Mouse (Mus musculus) heart, adult 2 months (tissue): Measurements from ENCODE around the gene Gm20388. TPM values are rescaled to one million over a fixed set of nuclear protein-coding genes. Genes with fewer than 3 reads are reported as not detected.
"Not testable (repeated sequence)": the region's sequence is repeated elsewhere in the genome, so short reads cannot be mapped to it uniquely, and the experiment has no call there.

Experiments
- DNase-seq, 2 experiments: peaks; one replicate each; pipeline ENCODE4 v3.0.0; 2021
- H3K27ac ChIP-seq: fragments of 200-600 bp; 2 replicates; pipeline ENCODE4 v1.8.1; 2022
- H3K27me3 ChIP-seq: fragments of 200-500 bp; 2 replicates; pipeline ENCODE4 v1.6.1; 2012; ENCODE audit warnings: mild to moderate bottlenecking, low read length, inconsistent platforms, mixed read lengths; ENCODE audit not compliant: control insufficient read depth, insufficient read depth
- H3K36me3 ChIP-seq: fragments of 200-500 bp; 2 replicates; pipeline ENCODE4 v1.6.1; 2012; ENCODE audit warnings: low read length, inconsistent platforms; ENCODE audit not compliant: control insufficient read depth, insufficient read depth
- H3K4me1 ChIP-seq: fragments of 200-500 bp; 2 replicates; pipeline ENCODE4 v1.6.1; 2011; ENCODE audit warnings: low read length; ENCODE audit not compliant: control insufficient read depth, insufficient read depth
- H3K4me3 ChIP-seq: fragments of 200-600 bp; 2 replicates; pipeline ENCODE4 v1.8.1; 2022
- H3K79me2 ChIP-seq: fragments of 200-500 bp; replicated peaks from 2 replicates; pipeline ENCODE4 v1.6.1; 2012; ENCODE audit warnings: mild to moderate bottlenecking, inconsistent platforms, low read length, moderate library complexity, mixed read lengths; ENCODE audit not compliant: control insufficient read depth, insufficient read depth
- H3K9ac ChIP-seq: fragments of 200-500 bp; 2 replicates; pipeline ENCODE4 v1.6.1; 2012; ENCODE audit warnings: low read depth, mild to moderate bottlenecking, control low read depth, inconsistent platforms, low read length, mixed read lengths
- CTCF ChIP-seq: fragments of 200-600 bp; IDR thresholded peaks from 2 replicates; pipeline ENCODE4 v1.8.1; 2022; ENCODE audit warnings: antibody characterized with exemption, mild to moderate bottlenecking, moderate library complexity
- EP300 ChIP-seq: fragments of 200-500 bp; IDR thresholded peaks from 2 replicates; pipeline ENCODE4 v1.6.1; 2011; ENCODE audit warnings: low read depth, low read length, control low read depth; ENCODE audit not compliant: insufficient read depth
- POLR2A ChIP-seq: fragments of 200-500 bp; IDR thresholded peaks from 2 replicates; pipeline ENCODE4 v1.6.1; 2011; ENCODE audit warnings: mild to moderate bottlenecking, low read depth, low read length, control low read depth; ENCODE audit not compliant: insufficient read depth
- WGBS: fragments of 180-500 bp; shearing (Covaris S2); methylation state at CpG from one replicate; pipeline ENCODE4 v1.1.7; 2018; 5-methylcytosine and 5-hydroxymethylcytosine counted together
- intact Hi-C: fragments of 180-260 bp; cut with DNase I; formaldehyde crosslinking; loops from one replicate; pipeline ENCODE4 v1.15.1; 2025
- polyA plus RNA-seq: library from polyadenylated mRNA; depleted of rRNA; stranded (reverse); fragments of >200 nt; gene quantifications from 2 replicates; pipeline ENCODE4 v1.2.3, GENCODE M21; 2012
- total RNA-seq, 2 experiments: library from RNA; stranded (reverse); gene quantifications; 2 replicates each; pipeline ENCODE4 v1.2.3; 2021

Gene Gm20388
- total and polyA plus RNA-seq, 3 experiments, result 1.8 to 32.3 TPM; not detected in 1

- H3K36me3 ChIP-seq, result no peaks in the 10 kb centered on the region
- H3K27ac ChIP-seq, result no peak overlapping the region; the same call in 1 of the 2 replicates
- 54% methylated on average over 6 of the region's 6 CpGs for WGBS
Measured at GRCm38 (mm10) chr8:123255170-123255569, 3344.5 kb downstream of the Gm20388 start.

GRCm38 (mm10) chr8:123257114-123257513 is 3346.5 kb downstream of the Gm20388 start:
- H3K9ac ChIP-seq, result no peak overlapping the region
- no peak for TF ChIP-seq POLR2A
- no peak for TF ChIP-seq EP300
- no peaks in the 10 kb centered on the region for H3K79me2 ChIP-seq
- no peak overlapping the region for H3K4me3 ChIP-seq
- DNase-seq, result no peak
- no peak overlapping the region for H3K27ac ChIP-seq
- WGBS, result 81% methylated on average over 3 of the region's 3 CpGs
- H3K27me3 ChIP-seq, result no peaks in the 10 kb centered on the region
- no peaks in the 10 kb centered on the region for H3K36me3 ChIP-seq
- H3K4me1 ChIP-seq, result peaks cover 3% of the 10 kb centered on the region
- intact Hi-C loops, result no loop called here

More at GRCm38 (mm10) chr8:123255170-123255569, 3344.5 kb downstream of the Gm20388 start:
- no peak for DNase-seq
- peak overlapping the region; percentile 85 for H3K4me3 ChIP-seq
- intact Hi-C loops, result loop anchor here (2.0 kb wide), 2 partner anchors 42 to 64 kb away; partner anchors contain the start of genes Chmp1a, Fanca and Spata33
- TF ChIP-seq CTCF (peak; percentile 22; the same call in 1 of the 2 replicates), POLR2A (no peak)
- no peaks in the 10 kb centered on the region for H3K27me3 ChIP-seq
- H3K4me1 ChIP-seq, result peaks cover 3% of the 10 kb centered on the region
- H3K79me2 ChIP-seq, result no peaks in the 10 kb centered on the region
- H3K9ac ChIP-seq, result peak overlapping the region; percentile 95

GRCm38 (mm10) chr8:123257593-123257992 is 3347.0 kb downstream of the Gm20388 start:
- DNase-seq, intact Hi-C loops, H3K27me3 ChIP-seq, H3K27ac ChIP-seq, H3K4me1 ChIP-seq, H3K4me3 ChIP-seq, H3K79me2 ChIP-seq, H3K9ac ChIP-seq, H3K36me3 ChIP-seq: not testable (repeated sequence)
- 88% methylated on average over 8 of the region's 8 CpGs for WGBS

GRCm38 (mm10) chr8:123267926-123268656 is 3357.4 kb downstream of the Gm20388 start:
- Histone ChIP-seq H3K4me1 (no peaks in the 10 kb centered on the region), H3K27ac (no peak overlapping the region), H3K4me3 (no peak overlapping the region), H3K9ac (no peak overlapping the region), H3K36me3 (no peaks in the 10 kb centered on the region), H3K27me3 (no peaks in the 10 kb centered on the region), H3K79me2 (no peaks in the 10 kb centered on the region)
- intact Hi-C loops, result no loop called here
- TF ChIP-seq EP300 (no peak), CTCF (no peak), POLR2A (no peak)
- no peak for DNase-seq
- WGBS, result 84% methylated on average over 14 of the region's 14 CpGs

- Histone ChIP-seq H3K4me3 (no peak overlapping the region), H3K79me2 (no peaks in the 10 kb centered on the region), H3K4me1 (no peaks in the 10 kb centered on the region), H3K9ac (no peak overlapping the region), H3K36me3 (no peaks in the 10 kb centered on the region), H3K27me3 (no peaks in the 10 kb centered on the region), H3K27ac (no peak overlapping the region)
- TF ChIP-seq POLR2A (no peak), EP300 (no peak), CTCF (no peak)
- no peak for DNase-seq
- WGBS, result 90% methylated on average over 10 of the region's 10 CpGs
- intact Hi-C loops, result no loop called here
Measured at GRCm38 (mm10) chr8:123271147-123271546, 3360.5 kb downstream of the Gm20388 start.

- 73% methylated on average over 4 of the region's 4 CpGs for WGBS
Measured at GRCm38 (mm10) chr8:123271901-123272300, 3361.3 kb downstream of the Gm20388 start.

More at GRCm38 (mm10) chr8:123271901-123272300, 3361.3 kb downstream of the Gm20388 start:
- H3K4me3 ChIP-seq, result no peak overlapping the region
- no peaks in the 10 kb centered on the region for H3K36me3 ChIP-seq
- intact Hi-C loops, result no loop called here
- H3K4me1 ChIP-seq, result no peaks in the 10 kb centered on the region
- DNase-seq, result no peak
- no peak overlapping the region for H3K9ac ChIP-seq
- TF ChIP-seq CTCF (no peak), POLR2A (no peak), EP300 (no peak)
- no peak overlapping the region for H3K27ac ChIP-seq
- H3K79me2 ChIP-seq, result no peaks in the 10 kb centered on the region
- no peaks in the 10 kb centered on the region for H3K27me3 ChIP-seq
